Mouse (Mus musculus) testis, adult 2 months (tissue): ENCODE measurements around the gene Edf1.

ENCODE experiments used
- CTCF ChIP-seq: fragments of 200-500 bp; IDR thresholded peaks from 2 replicates; pipeline ENCODE4 v1.5.1; 2012; ENCODE audit warnings: low read depth, mild to moderate bottlenecking, inconsistent platforms, low read length, moderate library complexity; ENCODE audit not compliant: control insufficient read depth, insufficient read depth, insufficient replicate concordance
- POLR2A ChIP-seq: fragments of 200-500 bp; IDR thresholded peaks from 2 replicates; pipeline ENCODE4 v1.6.1; 2012; ENCODE audit warnings: low read depth, mild to moderate bottlenecking, inconsistent platforms, low read length, moderate library complexity; ENCODE audit not compliant: control insufficient read depth

- TF ChIP-seq CTCF (no peak), POLR2A (no peak)
Observed at GRCm38 (mm10) chr2:25558774-25559173, 1.1 kb downstream of the Edf1 start.
